Mouse (Mus musculus): Measurements from ENCODE around the gene Tmem50b.

The Tmem50b gene

GRCm38 (mm10) chr16:91609501-91610245 lies 12.1 kb upstream of the Tmem50b start:
- peak; percentile 10 to 39 for DNase-seq (ENCODE audit: low spot score in 2 of 2)

GRCm38 (mm10) chr16:91606958-91607357 lies 9.4 kb upstream of the Tmem50b start:
- DNase-seq (ENCODE audit: low spot score in 2 of 2): no peak

GRCm38 (mm10) chr16:91605156-91605555 lies 7.6 kb upstream of the Tmem50b start:
- no peak for DNase-seq (ENCODE audit: low spot score in 2 of 2)

- no peak for DNase-seq (ENCODE audit: low spot score in 2 of 2)
These were observed 4.1 kb upstream of the Tmem50b start for GRCm38 (mm10) chr16:91601693-91602092.

- DNase-seq (ENCODE audit: low spot score in 2 of 2): no peak
These were observed 3.5 kb upstream of the Tmem50b start for GRCm38 (mm10) chr16:91601081-91601480.

GRCm38 (mm10) chr16:91599242-91599641 lies 1.6 kb upstream of the Tmem50b start:
- DNase-seq (ENCODE audit: low spot score in 2 of 2): no peak

- DNase-seq (ENCODE audit: low spot score in 2 of 2): no peak
These were observed 575 bp downstream of the Tmem50b start for GRCm38 (mm10) chr16:91596779-91597671.

GRCm38 (mm10) chr16:91596397-91596778 lies 1.2 kb downstream of the Tmem50b start:
- DNase-seq (ENCODE audit: low spot score in 2 of 2): no peak

GRCm38 (mm10) chr16:91595076-91595475 lies 2.5 kb downstream of the Tmem50b start:
- no peak for DNase-seq (ENCODE audit: low spot score in 2 of 2)

- no peak for DNase-seq (ENCODE audit: low spot score in 2 of 2)
These were observed 4.3 kb downstream of the Tmem50b start for GRCm38 (mm10) chr16:91593262-91593661.

GRCm38 (mm10) chr16:91592162-91592561 lies 5.4 kb downstream of the Tmem50b start:
- DNase-seq (ENCODE audit: low spot score in 2 of 2): no peak

- no peak for DNase-seq (ENCODE audit: low spot score in 2 of 2)
These were observed 8.9 kb downstream of the Tmem50b start for GRCm38 (mm10) chr16:91588703-91589102.

GRCm38 (mm10) chr16:91587730-91588453 lies 9.7 kb downstream of the Tmem50b start:
- DNase-seq (ENCODE audit: low spot score in 2 of 2): no peak

GRCm38 (mm10) chr16:91586244-91586643 lies 11.4 kb downstream of the Tmem50b start:
- no peak for DNase-seq (ENCODE audit: low spot score in 2 of 2)

- DNase-seq (ENCODE audit: low spot score in 2 of 2): peak in 1 of 2 experiments; percentile 26
These were observed 12.0 kb downstream of the Tmem50b start for GRCm38 (mm10) chr16:91585617-91586016.

GRCm38 (mm10) chr16:91582307-91582706 lies 15.3 kb downstream of the Tmem50b start:
- no peak for DNase-seq (ENCODE audit: low spot score in 2 of 2)

GRCm38 (mm10) chr16:91578980-91579720 lies 18.4 kb downstream of the Tmem50b start:
- no peak for DNase-seq (ENCODE audit: low spot score in 2 of 2)

GRCm38 (mm10) chr16:91575151-91575550 lies 22.4 kb downstream of the Tmem50b start:
- no peak for DNase-seq (ENCODE audit: low spot score in 2 of 2)

- no peak for DNase-seq (ENCODE audit: low spot score in 2 of 2)
These were observed 26.5 kb downstream of the Tmem50b start for GRCm38 (mm10) chr16:91571105-91571504.

- DNase-seq (ENCODE audit: low spot score in 2 of 2): no peak
These were observed 28.6 kb downstream of the Tmem50b start for GRCm38 (mm10) chr16:91568960-91569359.

GRCm38 (mm10) chr16:91566002-91566401 lies 31.6 kb downstream of the Tmem50b start:
- DNase-seq (ENCODE audit: low spot score in 2 of 2): no peak

All from urinary bladder, postnatal 36 days (tissue).